Mouse (Mus musculus) cerebellum, postnatal 10 days (tissue): ENCODE results near the gene Unk.
A peak's percentile ranks its signal among the peaks of the same experiment; 100 is the strongest.
"Not testable (repeated sequence)": the region's sequence is repeated elsewhere in the genome, so short reads cannot be mapped to it uniquely, and the experiment has no call there.

Source experiments
- DNase-seq, 2 experiments: peaks; one replicate each; pipeline ENCODE4 v3.0.0; 2021; ENCODE audit warnings: mixed read lengths in 2 of 2

Gene Unk

GRCm38 (mm10) chr11:116091591-116091990, 61.5 kb downstream of the Unk start:
- no peak for DNase-seq

GRCm38 (mm10) chr11:116092959-116093358, 62.8 kb downstream of the Unk start:
- not testable (repeated sequence) for DNase-seq

- no peak for DNase-seq
Measured at GRCm38 (mm10) chr11:116093771-116094565, 63.8 kb downstream of the Unk start.

DNA sequence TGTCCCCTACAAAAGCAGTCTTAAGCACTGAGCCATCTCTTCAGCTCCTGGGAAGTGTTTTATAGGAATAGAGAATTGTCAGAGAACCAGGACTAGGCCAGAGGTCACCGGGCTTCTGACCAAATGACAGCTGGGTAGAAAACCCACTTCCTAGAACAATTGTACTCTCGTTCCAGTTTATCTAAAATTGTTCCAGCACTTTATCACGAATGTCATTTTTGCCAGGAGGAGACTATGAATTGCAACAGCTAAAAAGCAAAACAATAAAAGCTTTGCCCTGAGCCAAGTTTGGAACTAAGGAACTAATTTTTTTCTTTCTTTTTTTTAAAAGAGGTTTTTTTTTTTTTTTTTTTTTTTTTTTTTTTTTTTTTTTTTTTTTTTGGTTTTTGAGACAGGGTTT, 65.5 kb downstream of the Unk start:
- DNase-seq, result no peak

GRCm38 (mm10) chr11:116096213-116097108, 66.3 kb downstream of the Unk start:
- DNase-seq, result peak in 1 of 2 experiments; percentile 52

DNA sequence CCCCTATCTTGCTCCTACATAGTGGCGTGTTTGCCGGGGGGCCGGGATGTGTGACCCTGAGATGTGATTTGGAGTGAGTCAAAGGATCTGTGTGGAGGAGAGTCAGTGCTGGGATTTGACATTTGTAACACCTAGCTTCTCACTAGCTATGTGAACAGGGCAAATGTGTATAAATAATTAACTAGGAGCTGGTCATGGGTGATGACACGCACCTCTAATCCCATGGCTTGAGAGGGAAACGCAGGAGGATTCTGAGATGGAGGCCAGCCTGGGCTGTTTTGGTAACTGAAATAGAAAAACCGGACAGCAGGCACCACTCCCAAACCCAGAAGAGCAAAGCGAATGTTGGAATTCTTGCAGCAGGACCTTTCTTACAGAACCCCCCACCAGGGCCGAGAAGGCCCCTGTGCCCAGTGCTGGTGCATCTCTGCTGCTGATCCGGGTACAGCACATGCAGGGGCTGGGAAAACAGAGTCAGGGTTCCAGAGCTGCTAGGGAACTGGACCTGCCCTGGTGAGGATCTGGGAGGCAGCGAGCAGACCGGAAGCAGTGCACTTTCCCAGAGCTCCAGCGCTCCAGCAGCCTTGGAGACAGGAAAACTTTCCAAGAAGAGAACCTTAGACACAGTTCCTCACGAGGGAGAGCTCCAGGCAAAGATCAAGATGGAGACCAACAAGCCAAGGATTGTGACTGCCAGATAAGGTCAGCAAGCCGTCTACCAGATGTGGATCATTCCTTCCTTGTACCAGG, 68.8 kb downstream of the Unk start:
- no peak for DNase-seq

- no peak for DNase-seq
Measured at GRCm38 (mm10) chr11:116099462-116099861, 69.3 kb downstream of the Unk start.

DNA sequence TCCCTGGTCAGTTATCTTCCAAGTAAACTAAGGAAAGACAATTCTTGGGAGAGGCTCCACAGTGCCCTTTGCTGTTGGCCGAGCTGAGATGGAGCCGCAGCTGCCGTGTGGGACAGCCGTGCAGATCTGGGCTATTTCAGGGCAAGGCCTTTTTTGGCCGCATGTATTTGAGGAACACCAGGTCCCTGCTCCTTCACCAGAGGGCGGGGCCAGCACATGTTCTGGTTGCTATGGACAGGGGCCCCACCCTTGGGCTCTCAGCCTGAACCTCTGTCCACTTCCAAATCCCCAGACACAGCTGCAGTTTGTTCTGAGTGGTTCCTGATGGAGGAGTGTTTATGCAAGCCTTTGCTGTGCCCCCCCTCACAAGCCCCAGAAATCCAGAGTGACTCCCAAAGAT, 70.3 kb downstream of the Unk start:
- DNase-seq, result no peak

DNA sequence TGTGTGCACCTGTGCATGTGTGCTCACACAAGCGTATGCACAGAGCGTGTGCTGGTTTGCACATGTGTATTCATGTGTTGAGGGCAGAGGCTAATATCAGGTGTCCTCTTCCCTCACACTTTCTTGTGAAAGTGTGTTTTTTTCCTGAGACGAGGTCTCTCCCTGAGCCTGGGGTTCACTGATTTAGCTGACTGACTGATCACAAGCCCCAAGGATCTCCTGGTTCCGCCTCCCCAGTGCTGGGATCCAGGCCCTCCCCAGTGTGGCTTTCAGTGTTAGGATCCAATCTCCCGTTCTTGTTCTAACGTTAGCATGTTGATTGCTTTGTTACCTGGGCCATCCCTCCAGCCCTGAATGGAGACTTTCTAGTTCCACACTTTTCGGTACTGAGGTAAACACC, 70.7 kb downstream of the Unk start:
- DNase-seq, result no peak

GRCm38 (mm10) chr11:116101931-116102381, 71.8 kb downstream of the Unk start:
- DNase-seq, result peak; percentile 45 to 53

- no peak for DNase-seq
Measured at GRCm38 (mm10) chr11:116102472-116102871, 72.3 kb downstream of the Unk start.

DNA sequence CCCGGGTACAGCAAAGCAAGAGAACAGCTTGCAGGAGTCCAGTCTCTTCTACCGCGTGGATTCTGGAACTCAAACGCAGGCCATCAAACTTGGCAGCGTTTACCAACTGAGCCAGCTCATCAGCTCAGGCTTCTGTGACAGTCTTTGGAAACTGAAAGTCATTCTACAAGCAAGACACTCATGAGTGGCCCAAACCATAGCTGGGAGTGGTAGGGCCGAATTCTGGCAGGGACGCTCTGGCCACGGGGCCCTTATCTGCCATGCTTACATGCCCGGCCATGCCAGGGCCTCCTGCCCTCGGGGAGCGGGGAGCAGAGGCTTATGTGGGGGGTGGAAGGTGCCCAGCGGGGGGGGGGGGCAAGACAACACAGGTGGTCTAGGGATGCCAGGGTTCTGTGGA, 73.5 kb downstream of the Unk start:
- DNase-seq, result no peak

DNA sequence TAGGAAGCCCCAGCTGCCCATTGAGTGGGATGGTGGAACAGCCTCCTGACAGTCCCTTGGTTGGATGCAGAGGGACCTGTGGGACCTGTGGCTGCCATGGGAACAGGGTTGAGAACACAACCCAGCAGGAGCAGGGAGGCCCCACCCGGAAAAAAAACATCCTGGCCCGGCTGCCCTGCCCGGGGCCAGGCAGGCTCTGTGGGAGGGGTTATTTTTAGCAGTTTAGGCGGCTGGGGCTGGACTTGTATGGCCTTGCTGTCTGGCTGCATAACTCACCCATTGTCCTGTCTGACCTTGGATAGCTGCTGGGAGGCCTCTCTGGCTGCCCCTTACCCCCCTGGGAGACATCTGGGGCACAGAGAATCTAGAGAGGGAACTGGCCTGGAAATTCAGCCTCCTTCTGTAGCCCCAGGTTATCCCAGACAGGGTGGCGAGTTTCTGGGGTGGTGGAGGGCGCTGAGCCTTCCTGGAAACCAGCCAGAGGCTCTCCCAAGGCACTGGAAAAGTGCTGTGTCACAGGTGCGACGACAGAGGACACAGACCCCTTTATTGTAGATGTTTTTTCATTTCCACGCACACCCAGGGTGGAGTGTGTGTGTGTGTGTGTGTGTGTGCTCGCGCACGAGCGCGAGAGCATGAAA, 74.0 kb downstream of the Unk start:
- no peak for DNase-seq

GRCm38 (mm10) chr11:116105065-116105464, 74.9 kb downstream of the Unk start:
- no peak for DNase-seq

DNA sequence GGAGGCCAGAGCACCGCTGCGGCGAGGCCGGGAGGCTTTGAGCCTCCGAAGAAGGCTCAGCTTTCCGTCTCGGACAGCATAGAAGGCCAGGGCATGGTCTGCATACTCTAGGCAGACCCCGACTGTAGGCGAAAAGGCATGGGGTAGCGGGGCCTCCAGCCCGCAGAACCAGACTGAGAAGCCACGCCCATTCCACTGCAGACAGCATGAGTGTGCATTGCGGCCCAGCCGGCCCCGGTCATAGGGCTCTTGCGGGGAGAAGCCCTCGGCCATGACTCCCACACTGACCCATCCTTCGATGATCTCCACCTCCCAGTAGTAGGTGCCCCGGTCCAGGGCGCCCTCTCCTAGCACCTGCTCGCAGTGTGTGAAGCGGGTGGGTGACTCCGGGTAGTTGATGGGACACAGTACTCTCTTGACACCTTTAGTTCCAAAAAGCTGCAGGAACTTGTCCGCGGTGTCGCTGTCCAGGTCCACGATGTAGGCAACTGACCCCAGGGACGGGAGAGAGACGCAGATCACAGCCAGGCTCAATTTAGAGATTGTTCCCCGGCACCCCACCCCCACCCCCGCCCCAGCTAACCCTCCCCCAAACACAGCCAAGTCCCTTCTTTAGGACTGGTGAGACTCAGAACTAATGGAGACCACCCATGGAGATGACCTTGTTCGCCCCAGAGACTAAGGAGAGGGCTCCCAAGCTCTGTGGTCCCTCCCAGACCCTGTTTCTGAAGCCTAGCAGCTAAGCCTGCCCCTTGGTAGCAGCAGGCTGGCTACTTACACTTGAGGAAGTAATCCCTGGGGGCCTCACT, 76.2 kb downstream of the Unk start:
- DNase-seq, result no peak

GRCm38 (mm10) chr11:116106963-116107776, 77.0 kb downstream of the Unk start:
- DNase-seq, result peak in 1 of 2 experiments; percentile 23

GRCm38 (mm10) chr11:116107777-116108285, 77.7 kb downstream of the Unk start:
- DNase-seq, result no peak

- peak; percentile 46 to 59 for DNase-seq
Measured at GRCm38 (mm10) chr11:116108464-116109137, 78.5 kb downstream of the Unk start.

GRCm38 (mm10) chr11:116109441-116110081, 79.4 kb downstream of the Unk start:
- peak; percentile 44 to 49 for DNase-seq
